Mouse (Mus musculus): ENCODE data around the gene Vmn1r54. TPM values are rescaled to one million over a fixed set of nuclear protein-coding genes. Genes with fewer than 3 reads are reported as not detected.
"Not testable (repeated sequence)": the region's sequence is repeated elsewhere in the genome, so short reads cannot be mapped to it uniquely, and the experiment has no call there.

The Vmn1r54 gene
- total RNA-seq (2014; fragmentation: Nextera tagmentation) (not detected in 2 replicates), total RNA-seq (2017) (0.16 and 0.23 TPM in 2 replicates), polyA plus RNA-seq (2012) (not detected in 2 replicates)

DNA sequence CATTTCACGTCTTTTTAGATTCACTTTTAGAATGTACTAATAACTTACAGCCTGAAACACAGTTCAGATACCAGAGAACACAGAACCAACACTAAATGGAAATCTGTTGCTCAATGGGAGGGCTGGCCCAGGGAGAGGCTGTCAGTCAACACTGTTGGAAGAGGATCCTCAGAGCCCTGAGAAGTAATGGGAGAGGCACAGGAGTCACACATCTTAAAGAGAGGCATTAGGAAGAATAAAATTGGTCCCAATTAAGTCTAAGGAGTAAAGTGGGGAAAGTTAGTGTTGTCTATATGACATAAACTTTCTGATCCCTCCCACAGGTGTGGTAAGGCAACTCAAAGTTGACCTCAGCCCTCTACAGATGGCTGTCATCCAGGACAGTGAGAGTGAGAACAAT is at the start of gene Vmn1r54:
Gene Vmn1r54, plus strand, starts transcription at position 301 of the 400 bp plus-strand sequence.
- ATAC-seq (ENCODE audit: extremely low read depth, insufficient number of reproducible peaks, low FRiP score, poor library complexity, severe bottlenecking) (no peak), DNase-seq (ENCODE audit: low spot score) (no peak)
- H3K36me3 ChIP-seq (replicated peaks): no peaks in the 10 kb centered on the region
- peaks cover 8% of the 10 kb centered on the region; the same call in 1 of the 2 replicates for H3K27me3 ChIP-seq (ENCODE audit: insufficient read depth, low read length)
- H3K9me3 ChIP-seq (replicated peaks): no peaks in the 10 kb centered on the region
- no peaks in the 10 kb centered on the region for H3K4me1 ChIP-seq (ENCODE audit: insufficient read depth, low read depth, low read length)
- H3K4me3 ChIP-seq (ENCODE audit: low read depth, low read length): no peak within 1 kb of the TSS
- TF ChIP-seq POLR2AphosphoS5 (IDR thresholded peaks at IDR 0.05; ENCODE audit: insufficient replicate concordance, low read depth, low read length): no peak
- no peak for TF ChIP-seq TAL1 (conservative IDR thresholded peaks at IDR 0.05; ENCODE audit: low read depth, low read length)
- TF ChIP-seq GATA1 (IDR thresholded peaks at IDR 0.05; ENCODE audit: borderline replicate concordance, low read length): no peak
- TF ChIP-seq GATA2 (IDR thresholded peaks at IDR 0.05; ENCODE audit: borderline replicate concordance, low read depth, low read length): no peak
- no peak for TF ChIP-seq CTCF (IDR thresholded peaks at IDR 0.05; ENCODE audit: low read depth, low read length)

DNA sequence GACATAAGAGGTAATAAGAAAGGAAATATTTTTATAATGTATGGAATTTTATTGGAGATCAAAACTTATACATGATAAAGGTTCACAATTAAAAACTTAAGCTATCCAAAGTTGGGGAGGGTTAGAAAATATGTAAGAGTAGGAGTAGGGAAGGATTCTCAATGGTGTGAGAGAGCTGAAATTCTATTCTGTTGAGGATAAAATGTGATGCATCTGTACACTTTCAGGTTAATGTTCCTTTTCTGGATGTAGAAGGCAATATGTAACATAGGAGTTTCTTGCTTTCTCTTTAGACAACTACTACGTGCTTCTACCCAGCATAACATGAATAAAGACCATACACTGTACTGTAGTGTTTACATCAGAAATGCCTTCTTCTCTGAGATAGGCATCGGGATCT is 43.6 kb upstream of the Vmn1r54 start, which contains the start of gene V1ra8:
Gene V1ra8, plus strand, starts transcription at position 301 of the 400 bp plus-strand sequence.
- H3K27me3 ChIP-seq (ENCODE audit: insufficient read depth, low read length); H3K4me3 ChIP-seq (ENCODE audit: low read depth, low read length); ATAC-seq (ENCODE audit: extremely low read depth, insufficient number of reproducible peaks, low FRiP score, poor library complexity, severe bottlenecking); H3K4me1 ChIP-seq (ENCODE audit: insufficient read depth, low read depth, low read length); H3K36me3 ChIP-seq (replicated peaks); DNase-seq (ENCODE audit: low spot score); H3K9me3 ChIP-seq (replicated peaks): not testable (repeated sequence)

DNA sequence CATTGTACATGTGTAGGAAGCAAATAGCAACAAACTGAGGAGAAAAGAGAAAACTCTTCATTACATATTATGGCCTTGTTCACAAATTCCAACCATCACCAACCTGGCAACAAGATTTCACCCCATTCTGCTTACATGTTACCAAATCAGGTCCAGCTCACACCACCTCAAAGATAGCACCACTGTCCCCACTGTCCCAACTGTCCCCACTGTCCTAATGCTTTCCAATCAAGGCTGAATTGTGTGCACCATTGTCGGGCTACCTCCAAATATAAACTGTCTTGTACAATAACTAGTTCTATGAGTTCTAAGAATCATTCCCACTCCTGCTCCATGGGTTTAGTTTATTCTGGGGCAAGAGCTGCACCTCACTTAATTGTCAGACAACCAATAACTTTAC is 21.8 kb upstream of the Vmn1r54 start, which contains the start of gene Vmn1r53:
Gene Vmn1r53, minus strand, starts transcription at position 101 of the 400 bp plus-strand sequence.
- Histone ChIP-seq H3K27me3 (ENCODE audit: insufficient read depth, low read length) (no peaks in the 10 kb centered on the region), H3K9me3 (replicated peaks) (no peaks in the 10 kb centered on the region), H3K36me3 (replicated peaks) (no peaks in the 10 kb centered on the region), H3K4me3 (ENCODE audit: low read depth, low read length) (no peak within 1 kb of the TSS), H3K4me1 (ENCODE audit: insufficient read depth, low read depth, low read length) (no peaks in the 10 kb centered on the region)
- TF ChIP-seq POLR2AphosphoS5 (IDR thresholded peaks at IDR 0.05; ENCODE audit: insufficient replicate concordance, low read depth, low read length): no peak
- no peak for TF ChIP-seq GATA1 (IDR thresholded peaks at IDR 0.05; ENCODE audit: borderline replicate concordance, low read length)
- TF ChIP-seq TAL1 (conservative IDR thresholded peaks at IDR 0.05; ENCODE audit: low read depth, low read length): no peak
- TF ChIP-seq GATA2 (IDR thresholded peaks at IDR 0.05; ENCODE audit: borderline replicate concordance, low read depth, low read length): no peak
- TF ChIP-seq CTCF (IDR thresholded peaks at IDR 0.05; ENCODE audit: low read depth, low read length): no peak
- no peak for DNase-seq (ENCODE audit: low spot score)
- ATAC-seq (ENCODE audit: extremely low read depth, insufficient number of reproducible peaks, low FRiP score, poor library complexity, severe bottlenecking): no peak

DNA sequence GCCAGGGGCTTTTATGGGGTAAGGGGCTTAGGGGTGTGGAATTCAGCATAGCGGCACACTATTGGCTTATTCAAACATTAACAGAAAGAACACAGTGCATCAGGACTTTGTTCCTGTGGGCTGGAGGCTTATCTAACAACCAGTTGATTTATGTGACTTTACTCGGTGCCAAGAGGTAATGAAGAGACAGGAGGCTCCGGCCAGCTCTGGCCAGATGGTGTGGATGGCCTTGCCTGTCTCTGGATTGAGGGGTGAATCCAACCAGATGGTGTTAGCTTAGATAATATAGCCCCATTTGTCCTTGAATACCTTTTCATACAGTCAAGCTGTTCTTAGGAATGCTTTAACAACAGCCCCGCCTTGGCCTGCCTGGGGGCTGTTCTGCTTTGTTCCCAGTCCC is 14.0 kb upstream of the Vmn1r54 start:
- not testable (repeated sequence) for H3K36me3 ChIP-seq (replicated peaks); H3K4me1 ChIP-seq (ENCODE audit: insufficient read depth, low read depth, low read length); H3K9me3 ChIP-seq (replicated peaks); DNase-seq (ENCODE audit: low spot score); ATAC-seq (ENCODE audit: extremely low read depth, insufficient number of reproducible peaks, low FRiP score, poor library complexity, severe bottlenecking); H3K4me3 ChIP-seq (ENCODE audit: low read depth, low read length); H3K27me3 ChIP-seq (ENCODE audit: insufficient read depth, low read length)

GRCm38 (mm10) chr6:90232681-90233080 is 13.4 kb upstream of the Vmn1r54 start:
- DNase-seq (ENCODE audit: low spot score) (no peak), ATAC-seq (ENCODE audit: extremely low read depth, insufficient number of reproducible peaks, low FRiP score, poor library complexity, severe bottlenecking) (no peak)
- Histone ChIP-seq H3K36me3 (replicated peaks) (no peaks in the 10 kb centered on the region), H3K27me3 (ENCODE audit: insufficient read depth, low read length) (no peaks in the 10 kb centered on the region), H3K9me3 (replicated peaks) (no peaks in the 10 kb centered on the region), H3K4me3 (ENCODE audit: low read depth, low read length) (no peak overlapping the region), H3K4me1 (ENCODE audit: insufficient read depth, low read depth, low read length) (no peaks in the 10 kb centered on the region)
- TF ChIP-seq CTCF (IDR thresholded peaks at IDR 0.05; ENCODE audit: low read depth, low read length) (no peak), POLR2AphosphoS5 (IDR thresholded peaks at IDR 0.05; ENCODE audit: insufficient replicate concordance, low read depth, low read length) (no peak), GATA2 (IDR thresholded peaks at IDR 0.05; ENCODE audit: borderline replicate concordance, low read depth, low read length) (no peak), GATA1 (IDR thresholded peaks at IDR 0.05; ENCODE audit: borderline replicate concordance, low read length) (no peak), TAL1 (conservative IDR thresholded peaks at IDR 0.05; ENCODE audit: low read depth, low read length) (no peak)

- Histone ChIP-seq H3K9me3 (replicated peaks) (no peaks in the 10 kb centered on the region), H3K27me3 (ENCODE audit: insufficient read depth, low read length) (peaks cover 8% of the 10 kb centered on the region; the same call in 1 of the 2 replicates), H3K4me1 (ENCODE audit: insufficient read depth, low read depth, low read length) (no peaks in the 10 kb centered on the region), H3K36me3 (replicated peaks) (no peaks in the 10 kb centered on the region), H3K4me3 (ENCODE audit: low read depth, low read length) (no peak overlapping the region)
- ATAC-seq (ENCODE audit: extremely low read depth, insufficient number of reproducible peaks, low FRiP score, poor library complexity, severe bottlenecking) (no peak), DNase-seq (ENCODE audit: low spot score) (no peak)
- TF ChIP-seq GATA1 (IDR thresholded peaks at IDR 0.05; ENCODE audit: borderline replicate concordance, low read length): no peak
- no peak for TF ChIP-seq POLR2AphosphoS5 (IDR thresholded peaks at IDR 0.05; ENCODE audit: insufficient replicate concordance, low read depth, low read length)
- no peak for TF ChIP-seq TAL1 (conservative IDR thresholded peaks at IDR 0.05; ENCODE audit: low read depth, low read length)
- no peak for TF ChIP-seq GATA2 (IDR thresholded peaks at IDR 0.05; ENCODE audit: borderline replicate concordance, low read depth, low read length)
- TF ChIP-seq CTCF (IDR thresholded peaks at IDR 0.05; ENCODE audit: low read depth, low read length): no peak
Measured at GRCm38 (mm10) chr6:90244019-90244418, 2.1 kb upstream of the Vmn1r54 start.

DNA sequence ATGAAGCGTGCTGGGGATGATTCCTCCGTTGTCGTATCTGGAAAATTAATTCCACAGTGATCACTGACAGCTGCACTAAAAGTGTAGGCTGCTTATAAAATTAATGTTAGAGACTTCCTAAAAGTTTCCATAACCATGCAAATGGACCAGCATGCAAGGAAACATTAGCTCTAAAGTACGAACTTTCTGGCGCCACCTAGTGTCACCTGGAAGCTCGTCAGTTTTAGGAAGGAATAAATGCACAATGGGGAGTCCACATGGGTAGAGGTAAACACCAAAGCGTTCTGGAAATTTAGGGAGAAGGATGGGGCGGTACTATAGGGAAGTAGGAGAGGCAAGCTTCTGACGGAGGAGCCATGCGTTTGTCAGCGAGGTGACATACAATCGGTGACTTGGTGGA is 42.2 kb downstream of the Vmn1r54 start:
- TF ChIP-seq GATA2 (IDR thresholded peaks at IDR 0.05; ENCODE audit: borderline replicate concordance, low read depth, low read length) (no peak), TAL1 (conservative IDR thresholded peaks at IDR 0.05; ENCODE audit: low read depth, low read length) (no peak), GATA1 (IDR thresholded peaks at IDR 0.05; ENCODE audit: borderline replicate concordance, low read length) (no peak), POLR2AphosphoS5 (IDR thresholded peaks at IDR 0.05; ENCODE audit: insufficient replicate concordance, low read depth, low read length) (no peak), CTCF (IDR thresholded peaks at IDR 0.05; ENCODE audit: low read depth, low read length) (no peak)
- no peaks in the 10 kb centered on the region for H3K27me3 ChIP-seq (ENCODE audit: insufficient read depth, low read length)
- H3K4me1 ChIP-seq (ENCODE audit: insufficient read depth, low read depth, low read length): no peaks in the 10 kb centered on the region
- DNase-seq (ENCODE audit: low spot score): no peak
- ATAC-seq (ENCODE audit: extremely low read depth, insufficient number of reproducible peaks, low FRiP score, poor library complexity, severe bottlenecking): no peak
- H3K36me3 ChIP-seq (replicated peaks): no peaks in the 10 kb centered on the region
- H3K9me3 ChIP-seq (replicated peaks): no peaks in the 10 kb centered on the region
- no peak overlapping the region for H3K4me3 ChIP-seq (ENCODE audit: low read depth, low read length)
